Mouse (Mus musculus): ENCODE measurements around the gene Cdc42bpg. TPM values are rescaled to one million over a fixed set of nuclear protein-coding genes. Genes with fewer than 3 reads are reported as not detected.

The Cdc42bpg gene
- polyA plus RNA-seq, 1 experiment, result 10.0 TPM

GRCm38 (mm10) chr19:6347615-6348014 lies 41.4 kb downstream of the Cdc42bpg start:
- H3K79me2 ChIP-seq (ENCODE audit: control insufficient read depth, insufficient read depth), result no peaks in the 10 kb centered on the region
- H3K4me3 ChIP-seq, result no peak overlapping the region
- H3K36me3 ChIP-seq (ENCODE audit: control insufficient read depth, insufficient read depth), result no peaks in the 10 kb centered on the region
- H3ac ChIP-seq (ENCODE audit: control insufficient read depth, insufficient read length), result no peak overlapping the region
- H3K27me3 ChIP-seq (ENCODE audit: control insufficient read depth, insufficient read depth, insufficient read length), result no peaks in the 10 kb centered on the region
- TF ChIP-seq POLR2A (IDR thresholded peaks at IDR 0.05; ENCODE audit: insufficient read length, low read depth) (no peak), TCF3 (IDR thresholded peaks at IDR 0.05; ENCODE audit: insufficient read length, low read depth) (no peak), POLR2AphosphoS2 (IDR thresholded peaks at IDR 0.05; ENCODE audit: insufficient read length, low read depth) (no peak), MYOG (IDR thresholded peaks at IDR 0.05; ENCODE audit: control insufficient read depth in 1 of 3, insufficient read depth in 1 of 3, insufficient read length in 2 of 3, low read depth in 2 of 3) (no peak), TCF12 (IDR thresholded peaks at IDR 0.05; ENCODE audit: insufficient read depth, poor library complexity, severe bottlenecking) (no peak), CEBPB (IDR thresholded peaks at IDR 0.05; ENCODE audit: insufficient read depth, poor library complexity, severe bottlenecking) (no peak), USF1 (IDR thresholded peaks at IDR 0.05; ENCODE audit: low read depth) (no peak)
- H3K4me2 ChIP-seq (ENCODE audit: low read depth), result no peak overlapping the region

GRCm38 (mm10) chr19:6348717-6349116 lies 42.5 kb downstream of the Cdc42bpg start:
- Histone ChIP-seq H3K36me3 (ENCODE audit: control insufficient read depth, insufficient read depth) (no peaks in the 10 kb centered on the region), H3ac (ENCODE audit: control insufficient read depth, insufficient read length) (no peak overlapping the region), H3K4me2 (ENCODE audit: low read depth) (no peak overlapping the region), H3K27me3 (ENCODE audit: control insufficient read depth, insufficient read depth, insufficient read length) (no peaks in the 10 kb centered on the region), H3K79me2 (ENCODE audit: control insufficient read depth, insufficient read depth) (no peaks in the 10 kb centered on the region), H3K4me3 (no peak overlapping the region)
- TF ChIP-seq POLR2AphosphoS2 (IDR thresholded peaks at IDR 0.05; ENCODE audit: insufficient read length, low read depth) (no peak), MYOD1 (IDR thresholded peaks at IDR 0.05; ENCODE audit: control insufficient read depth in 1 of 3, insufficient read length in 2 of 3, low read depth in 2 of 3) (no peak), POLR2A (IDR thresholded peaks at IDR 0.05; ENCODE audit: insufficient read length, low read depth) (no peak), MYOG (IDR thresholded peaks at IDR 0.05; ENCODE audit: control insufficient read depth in 1 of 3, insufficient read depth in 1 of 3, insufficient read length in 2 of 3, low read depth in 2 of 3) (no peak), TCF3 (IDR thresholded peaks at IDR 0.05; ENCODE audit: insufficient read length, low read depth) (no peak), MAX (IDR thresholded peaks at IDR 0.05; ENCODE audit: low read depth) (no peak), SRF (IDR thresholded peaks at IDR 0.05; ENCODE audit: control insufficient read depth, insufficient read length, low read depth) (no peak), E2F4 (IDR thresholded peaks at IDR 0.05; ENCODE audit: insufficient read depth) (no peak), USF1 (IDR thresholded peaks at IDR 0.05; ENCODE audit: low read depth) (no peak), TCF12 (IDR thresholded peaks at IDR 0.05; ENCODE audit: insufficient read depth, poor library complexity, severe bottlenecking) (no peak), CEBPB (IDR thresholded peaks at IDR 0.05; ENCODE audit: insufficient read depth, poor library complexity, severe bottlenecking) (no peak), REST (IDR thresholded peaks at IDR 0.05; ENCODE audit: insufficient read depth, insufficient read length) (no peak)

- no peak for TF ChIP-seq SRF (IDR thresholded peaks at IDR 0.05; ENCODE audit: control insufficient read depth, insufficient read length, low read depth)
- no peak for TF ChIP-seq USF1 (IDR thresholded peaks at IDR 0.05; ENCODE audit: low read depth)
- no peak for TF ChIP-seq CEBPB (IDR thresholded peaks at IDR 0.05; ENCODE audit: insufficient read depth, poor library complexity, severe bottlenecking)
- TF ChIP-seq REST (IDR thresholded peaks at IDR 0.05; ENCODE audit: insufficient read depth, insufficient read length), result no peak
- no peak overlapping the region for H3K4me2 ChIP-seq (ENCODE audit: low read depth)
- H3K79me2 ChIP-seq (ENCODE audit: control insufficient read depth, insufficient read depth), result no peaks in the 10 kb centered on the region
- H3K27me3 ChIP-seq (ENCODE audit: control insufficient read depth, insufficient read depth, insufficient read length), result no peaks in the 10 kb centered on the region
- H3K4me3 ChIP-seq, result no peak overlapping the region
- no peak overlapping the region for H3ac ChIP-seq (ENCODE audit: control insufficient read depth, insufficient read length)
- no peaks in the 10 kb centered on the region for H3K36me3 ChIP-seq (ENCODE audit: control insufficient read depth, insufficient read depth)
These were observed 43.1 kb downstream of the Cdc42bpg start for GRCm38 (mm10) chr19:6349215-6349983.

GRCm38 (mm10) chr19:6351431-6352106 lies 45.3 kb downstream of the Cdc42bpg start:
- H3K27me3 ChIP-seq (ENCODE audit: control insufficient read depth, insufficient read depth, insufficient read length), result no peaks in the 10 kb centered on the region
- no peaks in the 10 kb centered on the region for H3K36me3 ChIP-seq (ENCODE audit: control insufficient read depth, insufficient read depth)
- H3K4me2 ChIP-seq (ENCODE audit: low read depth), result no peak overlapping the region
- no peak overlapping the region for H3ac ChIP-seq (ENCODE audit: control insufficient read depth, insufficient read length)
- H3K4me3 ChIP-seq, result no peak overlapping the region
- no peak for TF ChIP-seq SRF (IDR thresholded peaks at IDR 0.05; ENCODE audit: control insufficient read depth, insufficient read length, low read depth)
- H3K79me2 ChIP-seq (ENCODE audit: control insufficient read depth, insufficient read depth), result no peaks in the 10 kb centered on the region

- Histone ChIP-seq H3ac (ENCODE audit: control insufficient read depth, insufficient read length) (no peak overlapping the region), H3K4me2 (ENCODE audit: low read depth) (no peak overlapping the region), H3K4me3 (no peak overlapping the region), H3K79me2 (ENCODE audit: control insufficient read depth, insufficient read depth) (no peaks in the 10 kb centered on the region), H3K27me3 (ENCODE audit: control insufficient read depth, insufficient read depth, insufficient read length) (no peaks in the 10 kb centered on the region), H3K36me3 (ENCODE audit: control insufficient read depth, insufficient read depth) (no peaks in the 10 kb centered on the region)
- TF ChIP-seq SRF (IDR thresholded peaks at IDR 0.05; ENCODE audit: control insufficient read depth, insufficient read length, low read depth), result no peak
- no peak for TF ChIP-seq E2F4 (IDR thresholded peaks at IDR 0.05; ENCODE audit: insufficient read depth)
- no peak for TF ChIP-seq USF1 (IDR thresholded peaks at IDR 0.05; ENCODE audit: low read depth)
- no peak for TF ChIP-seq POLR2AphosphoS2 (IDR thresholded peaks at IDR 0.05; ENCODE audit: insufficient read length, low read depth)
- TF ChIP-seq MYOG (IDR thresholded peaks at IDR 0.05; ENCODE audit: control insufficient read depth in 1 of 3, insufficient read depth in 1 of 3, insufficient read length in 2 of 3, low read depth in 2 of 3), result no peak
- TF ChIP-seq REST (IDR thresholded peaks at IDR 0.05; ENCODE audit: insufficient read depth, insufficient read length), result no peak
- no peak for TF ChIP-seq TCF3 (IDR thresholded peaks at IDR 0.05; ENCODE audit: insufficient read length, low read depth)
- TF ChIP-seq MYOD1 (IDR thresholded peaks at IDR 0.05; ENCODE audit: control insufficient read depth in 1 of 3, insufficient read length in 2 of 3, low read depth in 2 of 3), result no peak
- no peak for TF ChIP-seq TCF12 (IDR thresholded peaks at IDR 0.05; ENCODE audit: insufficient read depth, poor library complexity, severe bottlenecking)
These were observed 45.9 kb downstream of the Cdc42bpg start for GRCm38 (mm10) chr19:6352107-6352505.
